Mouse (Mus musculus) monocyte, adult 5-6 weeks (primary cell): ENCODE measurements around the gene Wbp1. TPM values are rescaled to one million over a fixed set of nuclear protein-coding genes. Genes with fewer than 3 reads are reported as not detected.
A peak's percentile ranks its signal among the peaks of the same experiment; 100 is the strongest.

Experiments used
- ATAC-seq: fragments of 153-309, 156-312 bp; replicated peaks from 2 replicates; pipeline ENCODE4 v1.8.0; 2017; ENCODE audit warnings: mild to moderate bottlenecking; ENCODE audit not compliant: low TSS enrichment, insufficient number of reproducible peaks, severe bottlenecking, poor library complexity, low FRiP score
- total RNA-seq: library from RNA; stranded (forward); fragments of 200-1000, 200-491, 200-594 nt; gene quantifications from 3 replicates; pipeline ENCODE4 v1.2.3, GENCODE M21; 2017

Gene Wbp1
- total RNA-seq, 1 experiment from 2014 or later = 53.4 TPM

DNA sequence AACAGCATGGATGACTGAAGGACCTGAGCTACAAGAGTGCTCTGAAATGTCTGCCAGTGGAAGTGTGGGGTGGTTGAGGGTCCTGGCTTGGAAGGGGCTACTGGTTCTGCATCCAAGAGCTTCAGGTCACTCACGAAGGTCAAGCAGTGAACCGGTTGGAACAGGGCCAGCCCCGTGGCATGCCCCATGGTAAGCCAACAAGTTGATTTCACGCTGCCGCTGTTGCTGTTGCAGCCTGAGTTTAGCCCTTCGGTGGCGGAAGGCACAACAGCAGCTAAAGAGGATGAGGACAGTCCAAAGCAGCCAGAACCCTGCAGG lies 1.7 kb downstream of the Wbp1 start:
- no peak for ATAC-seq

- no peak for ATAC-seq
Measured at GRCm38 (mm10) chr6:83118825-83119733, 2.3 kb downstream of the Wbp1 start.

- ATAC-seq = no peak
Measured at GRCm38 (mm10) chr6:83118369-83118768, 3.0 kb downstream of the Wbp1 start.

DNA sequence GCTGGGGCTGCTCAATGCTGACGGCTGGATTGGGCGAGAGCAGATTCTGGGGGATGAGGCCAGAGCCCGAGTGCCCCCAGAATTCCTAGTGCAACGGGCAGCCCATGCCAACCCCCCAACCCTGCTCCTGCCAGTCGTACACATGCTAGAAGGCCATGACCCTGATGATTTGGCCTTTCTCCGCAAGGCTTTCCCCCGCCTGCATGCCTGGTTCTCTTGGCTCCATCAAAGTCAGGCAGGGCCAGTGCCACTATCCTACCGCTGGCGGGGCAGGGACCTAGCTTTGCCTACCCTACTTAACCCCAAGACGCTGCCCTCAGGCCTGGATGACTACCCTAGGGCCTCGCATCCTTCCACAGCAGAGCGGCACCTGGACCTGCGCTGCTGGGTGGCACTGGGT lies 3.7 kb downstream of the Wbp1 start:
- no peak for ATAC-seq

- ATAC-seq = no peak
Measured at GRCm38 (mm10) chr6:83117165-83117438, 4.3 kb downstream of the Wbp1 start.

- no peak for ATAC-seq
Measured at GRCm38 (mm10) chr6:83116373-83117164, 4.8 kb downstream of the Wbp1 start.

DNA sequence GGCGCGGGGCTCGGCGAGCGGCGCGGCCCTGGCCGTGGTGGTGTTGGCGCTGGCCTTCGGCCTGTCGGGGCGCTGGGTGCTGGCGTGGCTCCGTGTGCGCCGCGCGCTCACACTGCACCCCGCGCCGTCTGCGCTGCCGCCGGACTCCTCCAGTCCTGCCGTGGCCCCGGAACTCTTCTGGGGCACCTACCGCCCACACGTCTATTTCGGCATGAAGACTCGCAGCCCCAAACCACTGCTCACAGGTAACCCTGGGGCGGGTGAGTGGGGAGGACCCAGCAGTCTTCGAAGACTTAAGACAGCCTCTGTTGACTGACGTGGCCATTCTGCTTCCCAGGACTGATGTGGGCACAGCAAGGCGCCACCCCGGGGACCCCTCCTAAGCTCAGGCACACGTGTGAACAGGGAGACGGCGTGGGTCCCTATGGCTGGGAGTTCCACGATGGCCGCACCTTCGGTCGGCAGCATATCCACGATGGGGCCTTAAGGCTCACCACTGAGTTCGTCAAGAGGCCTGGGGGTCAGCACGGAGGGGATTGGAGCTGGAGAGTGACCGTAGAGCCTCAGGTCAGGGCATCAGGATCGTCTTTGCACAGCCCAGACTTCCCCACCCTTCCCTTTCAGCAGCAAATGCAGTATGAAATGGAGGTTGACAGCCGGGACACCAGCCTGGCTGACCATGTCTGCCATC lies 5.5 kb downstream of the Wbp1 start:
- no peak for ATAC-seq

GRCm38 (mm10) chr6:83115011-83115671 lies 6.2 kb downstream of the Wbp1 start, which contains the start of gene Mogs:
Gene Mogs (plus strand): TSS chr6:83115496.
- peak; percentile 84 for ATAC-seq

DNA sequence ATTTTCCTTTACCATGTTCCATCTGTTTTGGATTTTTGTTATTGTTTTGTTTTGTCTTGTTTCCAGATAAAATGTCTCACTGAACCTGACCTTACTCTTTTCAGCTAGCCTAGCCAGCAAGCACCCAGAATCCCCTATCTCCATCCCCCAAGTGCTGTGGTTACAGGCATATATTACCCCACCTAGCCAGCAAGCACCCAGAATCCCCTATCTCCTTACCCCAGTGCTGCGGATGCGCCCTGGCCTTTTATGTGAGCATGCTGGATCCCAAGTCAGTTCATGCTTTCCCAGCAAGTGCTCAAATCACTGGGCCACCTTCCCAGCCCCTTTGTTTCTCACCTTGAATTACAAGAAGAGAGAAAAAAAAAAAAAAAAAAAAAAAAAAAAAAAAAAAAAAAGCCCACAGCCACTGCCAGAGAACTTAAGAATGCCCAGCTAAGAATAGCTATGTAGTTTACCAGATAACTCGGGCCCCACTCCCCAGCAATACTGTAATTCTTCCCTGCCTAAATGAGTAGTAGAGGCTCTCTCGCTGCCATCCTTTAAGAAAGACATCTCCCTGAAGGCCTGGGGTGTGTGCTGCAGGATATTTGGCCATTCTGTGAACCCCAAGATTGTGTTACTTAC lies 9.7 kb downstream of the Wbp1 start:
- no peak for ATAC-seq

DNA sequence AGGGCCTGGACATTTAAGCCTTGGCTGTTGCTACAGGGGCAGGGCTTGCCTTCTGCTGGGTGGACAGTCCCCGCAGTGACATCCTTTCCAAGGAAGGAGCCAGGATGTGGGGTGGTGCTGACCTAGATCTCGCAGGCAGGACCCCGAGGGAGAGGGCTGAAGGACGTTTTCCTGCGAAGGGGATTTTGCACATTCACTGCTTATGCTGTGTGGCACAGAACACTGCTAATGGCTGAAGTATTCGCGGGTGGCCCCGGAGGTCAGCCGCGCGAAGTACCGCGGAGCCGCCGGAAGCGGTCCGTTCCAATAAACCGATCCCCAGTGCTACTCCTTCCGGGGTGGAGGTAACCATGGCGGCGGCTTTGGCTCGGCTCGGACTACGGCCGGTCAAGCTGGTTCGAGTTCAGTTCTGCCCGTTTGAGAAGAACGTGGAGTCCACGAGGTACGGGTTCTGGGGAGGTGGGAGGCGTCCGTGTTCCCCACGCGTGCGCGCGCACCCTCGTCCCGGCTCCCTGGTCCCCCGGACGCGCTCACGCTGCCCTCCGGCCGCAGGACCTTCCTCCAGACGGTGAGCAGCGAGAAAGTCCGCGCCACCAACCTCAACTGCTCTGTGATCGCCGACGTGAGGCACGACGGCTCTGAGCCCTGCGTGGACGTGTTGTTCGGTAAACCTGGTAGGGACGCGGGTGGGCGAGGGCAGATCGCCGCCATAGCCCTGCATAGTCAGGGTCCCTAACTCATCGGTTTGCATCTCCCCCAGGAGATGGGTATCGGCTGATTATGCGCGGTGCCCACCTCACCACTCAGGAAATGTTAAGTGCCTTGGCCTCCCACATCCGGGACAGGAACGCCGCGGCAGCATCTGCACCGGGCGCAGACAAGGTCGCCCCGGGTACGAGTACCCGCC lies 12.3 kb downstream of the Wbp1 start, which contains the start of gene Mrpl53:
TSS of gene Mrpl53 (plus strand) at position 279 of the 907 bp plus-strand sequence.
- peak; percentile 90 for ATAC-seq

DNA sequence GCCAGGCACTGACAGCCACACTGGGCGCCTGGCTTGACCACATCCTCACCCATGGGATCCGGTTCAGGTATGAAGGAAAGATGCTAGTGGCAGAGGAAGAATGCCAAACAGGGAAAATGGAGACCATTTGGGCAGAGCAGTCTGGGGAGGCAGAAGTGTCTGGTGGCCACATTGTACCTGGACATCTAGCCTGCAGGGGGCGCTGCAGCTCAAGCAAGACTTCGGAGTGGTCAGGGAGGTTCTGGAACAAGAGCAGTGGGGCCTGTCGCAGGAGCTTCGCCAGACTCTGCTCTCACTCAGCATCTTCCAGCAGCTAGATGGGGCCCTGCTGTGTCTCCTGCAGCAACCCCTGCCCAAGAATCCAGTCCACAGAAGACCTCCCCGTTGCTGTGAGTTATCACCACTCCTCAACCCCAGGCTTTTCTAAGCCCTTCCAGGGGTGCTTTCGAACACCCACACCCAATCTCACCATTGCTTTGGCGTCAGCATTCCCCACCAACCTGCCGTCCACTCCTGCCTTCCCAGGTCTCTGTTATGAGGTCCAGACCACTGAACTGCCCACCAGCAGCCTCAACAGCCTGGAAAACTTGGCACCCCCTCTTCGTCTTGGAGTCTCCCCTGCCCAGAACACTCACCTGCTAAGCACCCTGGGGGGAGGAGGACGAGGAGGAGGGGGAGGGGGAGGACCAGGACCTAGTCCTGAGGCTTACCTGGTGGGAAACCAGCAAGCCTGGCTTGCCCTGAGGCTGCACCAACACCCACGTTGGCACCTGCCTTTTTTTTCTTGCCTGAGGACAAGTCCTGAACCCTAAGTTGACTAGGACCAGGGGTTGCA lies 13.6 kb downstream of the Wbp1 start:
- peak; percentile 73 for ATAC-seq

- no peak for ATAC-seq
Measured at GRCm38 (mm10) chr6:83104158-83104557, 17.2 kb downstream of the Wbp1 start.

DNA sequence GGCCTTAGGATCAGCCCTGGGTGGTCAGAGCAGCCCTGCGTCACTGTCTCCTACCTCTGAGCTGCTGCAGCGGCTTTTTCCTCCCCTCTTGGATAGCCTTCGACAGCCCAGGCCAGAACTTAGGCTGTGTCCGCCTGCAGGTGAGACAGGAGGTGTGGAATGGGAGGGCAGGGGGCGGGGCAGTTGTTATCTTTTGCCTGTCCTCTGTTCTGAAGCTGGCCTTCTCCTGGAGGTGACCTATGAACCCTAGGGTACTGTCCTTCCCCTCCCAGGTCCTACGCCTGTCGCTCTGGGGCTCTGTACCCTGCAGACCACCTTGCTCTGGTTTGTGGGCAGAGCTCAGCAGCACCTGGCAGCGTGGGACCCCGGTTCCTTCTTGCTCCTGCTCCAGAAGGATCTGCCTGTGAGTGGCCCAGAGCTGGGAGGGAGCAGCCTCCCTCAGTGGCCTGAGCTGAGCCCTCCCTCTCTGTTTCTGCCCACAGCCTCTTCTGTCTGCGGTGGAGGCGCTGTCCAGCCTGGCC lies 18.2 kb downstream of the Wbp1 start:
- ATAC-seq = no peak

GRCm38 (mm10) chr6:83101688-83102556 lies 19.4 kb downstream of the Wbp1 start:
- ATAC-seq = peak; percentile 10

GRCm38 (mm10) chr6:83101316-83101687 lies 20.1 kb downstream of the Wbp1 start, which contains the start of the genes Ccdc142 and Gm42688:
Gene Ccdc142 (plus strand): TSS chr6:83101601.
Gene Gm42688 (plus strand): TSS chr6:83101617.
- peak; percentile 95 for ATAC-seq

DNA sequence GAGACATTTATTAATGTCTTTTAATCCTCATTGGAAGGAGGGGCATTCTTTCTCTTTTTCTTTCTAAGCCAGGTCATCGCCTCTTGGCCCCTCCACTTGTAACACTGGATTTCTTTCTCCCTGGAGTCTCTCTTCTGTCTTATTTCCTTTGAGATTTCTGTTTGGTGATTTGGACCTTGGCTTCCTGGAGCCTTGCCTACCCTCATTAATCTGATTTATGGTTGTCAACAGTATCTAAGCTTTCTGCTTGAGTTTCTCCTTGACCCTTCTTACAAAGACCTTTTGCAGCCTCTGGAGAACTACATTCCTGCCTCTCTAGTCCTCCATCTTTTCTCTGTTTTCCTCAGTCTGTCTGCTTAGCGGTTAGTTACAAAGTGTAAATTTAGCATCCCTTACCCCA lies 22.9 kb downstream of the Wbp1 start:
- no peak for ATAC-seq
